Mouse (Mus musculus): ENCODE measurements around the gene Slc35b4.

DNA sequence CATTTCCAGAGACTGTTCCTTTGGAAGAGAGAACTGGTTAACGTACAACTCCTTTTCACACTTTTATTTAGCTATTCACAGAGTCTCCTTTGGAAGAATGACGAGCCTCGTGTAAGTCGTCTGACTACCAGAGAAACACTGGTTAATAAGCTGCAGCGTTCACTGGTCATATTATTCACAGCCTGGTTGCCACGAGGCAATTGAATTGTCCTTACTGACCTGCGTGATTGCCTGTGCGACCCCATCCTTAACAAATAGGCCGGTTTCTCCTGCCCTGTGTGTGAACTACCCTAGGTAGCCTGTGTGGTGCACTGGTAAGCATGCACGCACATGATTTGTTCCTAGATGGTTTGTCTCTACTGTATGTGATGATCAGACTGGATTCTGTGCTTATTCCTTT, 66.3 kb downstream of the Slc35b4 start:
- TF ChIP-seq CTCF (IDR thresholded peaks at IDR 0.05; ENCODE audit: borderline replicate concordance, extremely low read depth, insufficient read depth, insufficient read length) (no peak), POLR2A (IDR thresholded peaks at IDR 0.05; ENCODE audit: borderline replicate concordance, extremely low read depth, insufficient read depth, insufficient read length, poor library complexity, severe bottlenecking) (no peak)

Measured in brain, embryonic 14.5 days (tissue).